Comparison of ENCODE assay signal across 8 mouse cellular contexts in genomic region chr3:105686394-105687323, GRCm38 (mm10). TPM values are rescaled to one million over a fixed set of nuclear protein-coding genes. Genes with fewer than 3 reads are reported as not detected.
DNase-seq lines count a peak whose midpoint lies in the region; ATAC-seq and TF ChIP-seq lines count a peak whose summit lies in the region.

No protein-coding gene starts in this region.

- DNase-seq in left cerebral cortex, adult 2 months (ENCODE audit: extremely low spot score in 1 of 2, low spot score in 2 of 2): peak in 1 of 2 experiments; percentile 46
- DNase-seq in left cerebral cortex, adult 11 months (ENCODE audit: low spot score): no peak
- DNase-seq in ZHBTc4 (ENCODE audit: low read depth, low spot score): peak; percentile 71
- no peak for DNase-seq in forebrain, postnatal 0 days
- DNase-seq in liver, postnatal 0 days: no peak
- no peak for DNase-seq in spleen, postnatal 14 days (ENCODE audit: low spot score in 2 of 2)
- no peak for DNase-seq in cerebellum, adult 9-11 months
- DNase-seq in frontal cortex, postnatal 25 days (ENCODE audit: low spot score in 2 of 2): no peak

- peak; percentile 59; the same call in 1 of the 2 replicates for ATAC-seq in forebrain, postnatal 0 days
- peak; percentile 44 for ATAC-seq in liver, postnatal 0 days

- peak overlapping the region; percentile 80 for H3K9ac ChIP-seq in forebrain, postnatal 0 days
- peak overlapping the region; percentile 95 for H3K9ac ChIP-seq in liver, postnatal 0 days (replicated peaks)

- intact Hi-C loops in left cerebral cortex, adult 2 months (cut with DNase I): loop anchor here (1.0 to 5.0 kb wide), 4 partner anchors 40 to 272 kb away; partner anchors contain the start of genes Rap1a and Wdr77

- peak overlapping the region; percentile 57 for H3K4me3 ChIP-seq in left cerebral cortex, adult 2 months
- H3K4me3 ChIP-seq in forebrain, postnatal 0 days (ENCODE audit: low read depth, low read length): peak overlapping the region; percentile 91
- peak overlapping the region; percentile 93 for H3K4me3 ChIP-seq in liver, postnatal 0 days (ENCODE audit: low read depth, low read length)

- no peak for TF ChIP-seq CTCF in left cerebral cortex, adult 2 months (IDR thresholded peaks at IDR 0.05)
- no peak for TF ChIP-seq CTCF in forebrain, postnatal 0 days (IDR thresholded peaks at IDR 0.05; ENCODE audit: low read depth)
- TF ChIP-seq CTCF in liver, postnatal 0 days (IDR thresholded peaks at IDR 0.05; ENCODE audit: low read depth): no peak

- H3K27ac ChIP-seq in left cerebral cortex, adult 2 months: peak overlapping the region; percentile 93
- peak overlapping the region; percentile 71 for H3K27ac ChIP-seq in forebrain, postnatal 0 days (ENCODE audit: low read depth, low read length)
- H3K27ac ChIP-seq in liver, postnatal 0 days (ENCODE audit: low read depth): peak overlapping the region; percentile 91

- H3K36me3 ChIP-seq in forebrain, postnatal 0 days (ENCODE audit: insufficient read depth): peaks cover 8% of the 10 kb centered on the region
- peaks cover 19% of the 10 kb centered on the region for H3K36me3 ChIP-seq in liver, postnatal 0 days (replicated peaks; ENCODE audit: insufficient read depth, low read length)

- WGBS in forebrain, postnatal 0 days: 12% methylated on average over 60 of the region's 60 CpGs
- WGBS in liver, postnatal 0 days (ENCODE audit: insufficient replicate concordance): 8% methylated on average over 46 of the region's 60 CpGs

- no peak for TF ChIP-seq EP300 in liver, postnatal 0 days (IDR thresholded peaks at IDR 0.05; ENCODE audit: low read depth)

- H3K27me3 ChIP-seq in forebrain, postnatal 0 days (ENCODE audit: insufficient read depth, low read length): no peaks in the 10 kb centered on the region
- no peaks in the 10 kb centered on the region for H3K27me3 ChIP-seq in liver, postnatal 0 days (ENCODE audit: insufficient read depth, low read length)

- peak overlapping the region; percentile 80 for H3K4me2 ChIP-seq in forebrain, postnatal 0 days (ENCODE audit: low read depth)
- H3K4me2 ChIP-seq in liver, postnatal 0 days (ENCODE audit: low read depth, low read length): peak overlapping the region; percentile 97

- peaks cover 6% of the 10 kb centered on the region; the same call in 1 of the 2 replicates for H3K4me1 ChIP-seq in forebrain, postnatal 0 days (ENCODE audit: insufficient read depth)
- peaks cover 14% of the 10 kb centered on the region for H3K4me1 ChIP-seq in liver, postnatal 0 days (ENCODE audit: insufficient read depth)

- H3K9me3 ChIP-seq in forebrain, postnatal 0 days (ENCODE audit: low read length): no peaks in the 10 kb centered on the region
- H3K9me3 ChIP-seq in liver, postnatal 0 days (ENCODE audit: low read length): no peaks in the 10 kb centered on the region

RNA-seq across cellular contexts. Expression of gene Ddx20, which starts 0.7 kb away (rescaled TPM):
- total RNA-seq in left cerebral cortex, adult 2 months (2021): 10 to 100 TPM; 11.7 to 12.4 TPM
- total RNA-seq in forebrain, postnatal 0 days (2014; rRNA removed): 19.5 and 24.2 TPM in 2 replicates
- polyA plus RNA-seq in forebrain, postnatal 0 days (2015; fragmentation: Nextera tagmentation; extraction: Ambion mirVana): 16.8 and 18.1 TPM in 2 replicates
- polyA plus RNA-seq in liver, postnatal 0 days (2015; fragmentation: Nextera tagmentation; extraction: Ambion mirVana): 9.7 and 9.8 TPM in 2 replicates

RNA-seq across cellular contexts. Expression of gene Inka2, which starts 17.7 kb away (rescaled TPM):
- 100 to 1,000 TPM; 115 to 118 TPM for total RNA-seq in left cerebral cortex, adult 2 months (2021)
- total RNA-seq in forebrain, postnatal 0 days (2014; rRNA removed): 6.9 and 7.2 TPM in 2 replicates
- 1.1 and 4.2 TPM in 2 replicates for polyA plus RNA-seq in forebrain, postnatal 0 days (2015; fragmentation: Nextera tagmentation; extraction: Ambion mirVana)
- 0.13 and 0.17 TPM in 2 replicates for polyA plus RNA-seq in liver, postnatal 0 days (2015; fragmentation: Nextera tagmentation; extraction: Ambion mirVana)

Comparison
In these comparisons a context has a peak if more than half of its experiments do, and no peak if none do; other contexts are left out.
1. RNA of gene Inka2, which starts 17.7 kb away (total RNA-seq): 115 to 118 TPM in left cerebral cortex, adult 2 months; 6.9 to 7.2 TPM in forebrain, postnatal 0 days; every median in the first group is over 10 times any median in the second.
2. Peak in every context shown above with its lines, with median percentiles within 50 percentile points of each other: H3K27ac ChIP-seq and H3K4me3 ChIP-seq.